Mouse (Mus musculus) liver, embryonic 16.5 days (tissue): ENCODE results near the gene AI467606. TPM values are rescaled to one million over a fixed set of nuclear protein-coding genes. Genes with fewer than 3 reads are reported as not detected.

Experiments
- ATAC-seq: fragments of 200-750 bp; cut with Nextera tagmentation; 2 replicates; pipeline ENCODE4 v1.8.0; 2017; ENCODE audit warnings: low read depth, mild to moderate bottlenecking, moderate number of reproducible peaks, moderate library complexity
- H3K27ac ChIP-seq: fragments of 300-500 bp; sonication (generic); 2 replicates; pipeline ENCODE4 v1.5.1; 2014; ENCODE audit warnings: mild to moderate bottlenecking, low read length
- H3K27me3 ChIP-seq: fragments of 300-500 bp; sonication (generic); 2 replicates; pipeline ENCODE4 v1.6.1; 2014; ENCODE audit warnings: low read depth, low read length, mixed read lengths; ENCODE audit not compliant: control insufficient read depth, insufficient read depth
- H3K36me3 ChIP-seq: fragments of 300-500 bp; sonication (generic); 2 replicates; pipeline ENCODE4 v1.6.1; 2014; ENCODE audit warnings: mild to moderate bottlenecking; ENCODE audit not compliant: control insufficient read depth, insufficient read depth
- H3K4me1 ChIP-seq: fragments of 300-500 bp; sonication (generic); 2 replicates; pipeline ENCODE4 v1.6.1; 2014; ENCODE audit warnings: low read depth, low read length, mixed read lengths; ENCODE audit not compliant: control insufficient read depth
- H3K4me2 ChIP-seq: fragments of 300-500 bp; sonication (generic); 2 replicates; pipeline ENCODE4 v1.6.1; 2014; ENCODE audit warnings: low read depth, low read length, mixed read lengths
- H3K4me3 ChIP-seq: fragments of 300-500 bp; sonication (generic); 2 replicates; pipeline ENCODE4 v1.5.1; 2014; ENCODE audit warnings: low read depth, mild to moderate bottlenecking, low read length
- H3K9ac ChIP-seq: fragments of 300-500 bp; sonication (generic); 2 replicates; pipeline ENCODE4 v1.6.1; 2014; ENCODE audit warnings: low read depth, low read length
- H3K9me3 ChIP-seq: fragments of 300-500 bp; sonication (generic); replicated peaks from 2 replicates; pipeline ENCODE4 v1.6.1; 2016; ENCODE audit warnings: low read length; ENCODE audit not compliant: control insufficient read depth
- WGBS: fragments of 180-500 bp; shearing (Covaris S2); extraction: QIAGEN DNeasy Blood & Tissue Kit; methylation state at CpG from one replicate; pipeline ENCODE4 v1.1.7; 2014; ENCODE audit not compliant: insufficient replicate concordance; 5-methylcytosine and 5-hydroxymethylcytosine counted together
- polyA plus RNA-seq: library from polyadenylated mRNA; unstranded; fragments of >200 nt; fragmentation: Nextera tagmentation; extraction: Ambion mirVana; gene quantifications from 2 replicates; pipeline ENCODE4 v1.2.1, GENCODE M21; 2015

Gene AI467606
- polyA plus RNA-seq, 1 experiment from 2014 or later, result 8.7 TPM

- no peaks in the 10 kb centered on the region for H3K27me3 ChIP-seq
- no peak for ATAC-seq
- H3K9ac ChIP-seq, result no peak overlapping the region
- H3K4me3 ChIP-seq, result no peak overlapping the region
- H3K4me2 ChIP-seq, result no peak overlapping the region
- 56% methylated on average over 5 of the region's 5 CpGs for WGBS
- H3K9me3 ChIP-seq, result no peaks in the 10 kb centered on the region
- H3K27ac ChIP-seq, result no peak overlapping the region
- H3K4me1 ChIP-seq, result peaks cover 46% of the 10 kb centered on the region
- H3K36me3 ChIP-seq, result no peaks in the 10 kb centered on the region
These were observed 42.0 kb downstream of the AI467606 start for GRCm38 (mm10) chr7:127133125-127133524.

- H3K9me3 ChIP-seq, result no peaks in the 10 kb centered on the region
- no peak; the same call in 1 of the 2 replicates for ATAC-seq
- no peaks in the 10 kb centered on the region for H3K36me3 ChIP-seq
- peak overlapping the region; percentile 14 for H3K4me3 ChIP-seq
- peaks cover 49% of the 10 kb centered on the region for H3K4me1 ChIP-seq
- peak overlapping the region; percentile 56 for H3K4me2 ChIP-seq
- 36% methylated on average over 11 of the region's 11 CpGs for WGBS
- H3K27ac ChIP-seq, result peak overlapping the region; percentile 60
- no peak overlapping the region for H3K9ac ChIP-seq
- no peaks in the 10 kb centered on the region for H3K27me3 ChIP-seq
These were observed 43.8 kb downstream of the AI467606 start for GRCm38 (mm10) chr7:127134821-127135447.

GRCm38 (mm10) chr7:127136181-127137071 lies 45.3 kb downstream of the AI467606 start:
- ATAC-seq, result no peak
- H3K27me3 ChIP-seq, result no peaks in the 10 kb centered on the region
- H3K4me3 ChIP-seq, result peak overlapping the region; percentile 56
- peaks cover 56% of the 10 kb centered on the region for H3K4me1 ChIP-seq
- peak overlapping the region; percentile 47 for H3K9ac ChIP-seq
- peak overlapping the region; percentile 56 for H3K4me2 ChIP-seq
- no peaks in the 10 kb centered on the region for H3K9me3 ChIP-seq
- H3K36me3 ChIP-seq, result no peaks in the 10 kb centered on the region
- peak overlapping the region; percentile 83 for H3K27ac ChIP-seq
- WGBS, result 46% methylated on average over 22 of the region's 22 CpGs

- Histone ChIP-seq H3K9ac (peak within 1 kb of the TSS; percentile 47), H3K4me2 (peak within 1 kb of the TSS; percentile 56), H3K36me3 (no peaks in the 10 kb centered on the region), H3K4me1 (peaks cover 64% of the 10 kb centered on the region), H3K27me3 (no peaks in the 10 kb centered on the region), H3K27ac (peak within 1 kb of the TSS; percentile 83), H3K9me3 (no peaks in the 10 kb centered on the region), H3K4me3 (peak within 1 kb of the TSS; percentile 56)
- 14% methylated on average over 9 of the region's 9 CpGs for WGBS
- ATAC-seq, result peak; percentile 69
These were observed 46.3 kb downstream of the AI467606 start, which contains the start of gene Spn for GRCm38 (mm10) chr7:127137262-127138017. Gene Spn (minus strand): TSS chr7:127137823.

GRCm38 (mm10) chr7:127139100-127139499 lies 47.9 kb downstream of the AI467606 start:
- Histone ChIP-seq H3K9ac (no peak overlapping the region), H3K4me2 (peak overlapping the region; percentile 42), H3K27ac (peak overlapping the region; percentile 89), H3K9me3 (no peaks in the 10 kb centered on the region), H3K4me1 (peaks cover 66% of the 10 kb centered on the region), H3K4me3 (no peak overlapping the region), H3K27me3 (no peaks in the 10 kb centered on the region), H3K36me3 (no peaks in the 10 kb centered on the region)
- 27% methylated on average over 7 of the region's 7 CpGs for whole genome bisulfite sequencing
- peak; percentile 44 for ATAC-seq

- 0 out of 2 replicates have a peak overlapping the region, but pooled peaks have one; percentile 15 for H3K9ac ChIP-seq
- no peak for ATAC-seq
- H3K27ac ChIP-seq, result peak overlapping the region; percentile 89
- no peaks in the 10 kb centered on the region for H3K36me3 ChIP-seq
- H3K4me1 ChIP-seq, result peaks cover 68% of the 10 kb centered on the region
- H3K4me3 ChIP-seq, result no peak overlapping the region
- no peaks in the 10 kb centered on the region for H3K9me3 ChIP-seq
- WGBS, result 19% methylated on average over 5 of the region's 5 CpGs
- peak overlapping the region; percentile 42 for H3K4me2 ChIP-seq
- no peaks in the 10 kb centered on the region for H3K27me3 ChIP-seq
These were observed 48.4 kb downstream of the AI467606 start for GRCm38 (mm10) chr7:127139562-127139961.

GRCm38 (mm10) chr7:127140623-127141404 lies 49.7 kb downstream of the AI467606 start:
- Histone ChIP-seq H3K27me3 (no peaks in the 10 kb centered on the region), H3K36me3 (no peaks in the 10 kb centered on the region), H3K9me3 (no peaks in the 10 kb centered on the region), H3K27ac (peak overlapping the region; percentile 89), H3K4me2 (no peak overlapping the region), H3K9ac (no peak overlapping the region), H3K4me1 (peaks cover 62% of the 10 kb centered on the region), H3K4me3 (no peak overlapping the region)
- WGBS, result 39% methylated on average over 7 of the region's 7 CpGs
- ATAC-seq, result no peak

- Histone ChIP-seq H3K4me3 (no peak overlapping the region), H3K4me1 (peaks cover 49% of the 10 kb centered on the region), H3K27ac (peak overlapping the region; percentile 20; the same call in 1 of the 2 replicates), H3K9me3 (no peaks in the 10 kb centered on the region), H3K36me3 (no peaks in the 10 kb centered on the region), H3K4me2 (no peak overlapping the region), H3K27me3 (no peaks in the 10 kb centered on the region), H3K9ac (no peak overlapping the region)
- no peak for ATAC-seq
- WGBS, result 11% methylated on average over 2 of the region's 2 CpGs
These were observed 51.1 kb downstream of the AI467606 start for GRCm38 (mm10) chr7:127142214-127142613.
